Mouse (Mus musculus): Measurements from ENCODE around the gene Slc15a1.

The Slc15a1 gene

DNA sequence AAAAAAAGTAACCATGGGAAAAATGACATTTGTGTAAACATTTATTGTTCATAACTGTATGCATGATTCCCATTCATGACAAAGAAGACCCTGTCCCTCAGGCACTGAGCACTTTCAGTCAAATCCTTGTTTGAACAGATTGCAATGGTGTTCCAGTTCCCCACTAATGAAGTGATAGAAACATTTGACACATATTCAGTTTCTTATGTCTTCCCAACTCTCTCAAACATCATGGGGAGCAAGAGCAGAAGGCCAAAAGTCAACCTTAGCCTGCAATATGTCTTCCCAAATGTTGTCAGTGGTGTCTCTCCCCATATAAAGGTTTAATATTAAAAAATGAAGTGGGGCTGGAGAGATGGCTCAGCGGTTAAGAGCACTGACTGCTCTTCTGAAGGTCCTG lies 19.3 kb downstream of the Slc15a1 start:
- DNase-seq: no peak

DNA sequence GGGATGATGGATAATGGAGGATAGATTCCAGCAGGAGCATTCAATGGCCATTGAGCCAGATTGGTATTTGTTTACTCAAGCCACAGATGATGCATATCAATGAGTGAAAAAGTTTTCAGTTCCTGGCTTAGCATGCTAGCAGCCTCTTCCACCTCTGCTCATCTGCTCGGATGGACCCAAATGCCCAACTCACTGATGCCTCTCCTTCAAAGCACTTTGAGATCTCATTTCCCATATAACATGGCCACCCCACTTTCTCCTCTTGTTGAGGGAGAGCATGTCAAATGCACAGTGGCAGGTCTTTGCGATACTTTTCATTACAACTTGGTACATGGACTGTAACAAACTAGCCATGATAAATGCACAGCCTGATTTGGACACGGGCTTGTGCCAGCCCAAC lies 20.6 kb downstream of the Slc15a1 start:
- DNase-seq: no peak

DNA sequence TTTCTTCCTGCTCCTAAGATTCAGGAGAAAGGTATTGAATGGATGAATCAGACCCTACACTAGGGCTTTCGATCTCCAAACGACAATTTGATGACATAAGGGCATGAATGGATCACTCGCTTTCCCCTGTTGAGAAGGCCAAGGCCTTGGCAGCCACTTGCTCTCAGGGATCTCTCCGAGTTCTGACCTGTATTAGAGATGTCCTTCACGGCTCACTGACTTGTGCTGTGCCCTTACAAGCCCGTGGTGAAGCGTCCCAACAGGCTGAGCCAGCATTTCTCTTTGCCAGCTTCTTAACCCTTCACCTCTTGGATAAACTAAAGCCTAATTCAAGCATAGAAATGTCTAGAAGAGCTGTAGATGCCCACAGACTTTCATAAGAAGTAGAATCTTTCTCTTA lies 22.9 kb downstream of the Slc15a1 start:
- no peak for DNase-seq

DNA sequence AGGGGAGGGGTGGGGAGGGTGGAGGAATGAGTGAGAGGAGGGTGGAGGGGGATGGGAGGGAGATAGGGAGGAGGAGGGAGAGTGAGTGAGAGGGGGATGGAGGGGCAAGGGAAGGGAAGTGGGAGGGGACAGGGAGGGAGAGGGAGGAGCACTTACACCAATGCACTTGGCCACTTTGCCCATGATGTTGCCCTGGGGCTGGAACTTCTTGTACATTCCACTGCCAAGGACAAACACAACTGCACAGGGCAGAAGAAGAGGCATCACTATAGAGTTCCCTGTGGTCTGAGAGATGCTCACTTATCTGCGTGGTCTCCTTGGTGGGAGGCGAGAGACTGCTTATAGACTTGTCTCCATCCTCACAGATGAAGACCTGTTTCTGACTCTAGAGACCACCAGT lies 23.5 kb downstream of the Slc15a1 start:
- DNase-seq: no peak

DNA sequence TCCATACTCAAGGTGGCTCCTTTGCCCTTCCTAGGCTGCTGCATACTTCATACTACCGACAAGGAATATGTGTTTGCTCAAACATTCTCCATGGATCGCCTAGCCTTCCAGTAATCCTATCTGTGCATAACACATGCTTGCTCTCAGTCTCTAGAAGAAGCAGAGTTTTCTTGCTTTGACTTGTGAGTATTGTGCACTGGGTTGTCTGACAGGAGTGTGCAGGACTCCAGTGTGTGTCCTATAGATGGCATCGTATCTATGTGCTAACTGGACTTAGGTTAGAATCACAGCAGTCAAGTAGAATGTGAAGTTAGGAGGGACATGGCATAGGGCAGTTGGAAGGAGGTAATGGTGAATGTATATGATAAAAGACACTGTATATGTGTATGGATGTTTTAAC lies 26.0 kb downstream of the Slc15a1 start:
- DNase-seq: no peak

DNA sequence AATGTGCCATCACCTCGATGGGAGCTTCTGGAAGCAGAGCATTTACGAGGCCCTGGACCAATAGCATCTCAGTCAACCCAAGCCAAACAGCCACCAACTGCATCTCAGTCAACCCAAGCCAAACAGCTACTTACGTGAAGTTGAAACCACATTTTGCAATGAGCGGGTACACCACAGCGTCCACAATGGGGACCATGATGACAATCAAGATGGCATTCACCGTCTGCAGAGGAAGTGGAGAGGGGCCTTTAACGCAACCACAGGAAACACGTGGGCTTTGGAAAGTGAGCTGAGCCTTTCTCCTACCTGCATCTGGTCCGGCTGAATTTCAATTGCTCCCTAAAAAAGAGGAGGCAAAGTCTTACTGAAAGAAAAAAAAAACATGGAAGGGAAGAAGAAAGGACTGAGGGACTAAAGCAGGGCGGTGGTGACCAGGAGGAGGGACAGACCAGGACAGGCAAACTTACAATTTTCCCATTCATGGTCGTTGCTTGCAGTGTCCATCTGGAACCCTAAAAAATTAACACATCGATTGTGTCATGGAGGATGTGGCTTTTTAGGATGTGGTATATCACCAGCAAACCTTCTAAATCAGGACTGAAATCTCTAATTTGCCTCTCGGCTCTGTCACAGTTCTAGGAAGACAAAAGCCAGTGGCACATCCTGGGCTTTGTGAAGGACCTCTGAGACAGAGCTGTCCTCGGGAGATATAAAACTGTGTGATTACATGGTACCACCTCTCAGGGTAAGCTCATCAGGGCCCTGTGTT lies 26.9 kb downstream of the Slc15a1 start:
- DNase-seq: no peak

DNA sequence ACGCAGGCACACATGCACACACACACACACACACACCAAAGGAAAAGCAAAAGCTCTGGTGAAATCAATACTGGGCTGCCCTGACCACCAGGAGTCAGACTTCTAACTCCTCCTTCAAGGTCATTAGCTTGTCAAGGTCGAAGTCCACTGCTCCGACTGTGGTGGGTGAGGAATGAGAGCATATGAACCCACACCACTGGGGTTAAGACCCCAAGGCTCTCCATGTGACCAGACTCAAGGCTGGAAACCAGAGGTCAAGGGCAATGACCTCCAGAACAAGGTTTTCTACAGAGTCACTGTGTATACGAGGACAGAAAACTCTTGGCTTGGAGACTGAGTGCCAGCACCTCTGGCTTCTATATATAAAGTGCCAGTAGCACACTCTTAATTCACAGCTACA lies 31.2 kb downstream of the Slc15a1 start:
- no peak for DNase-seq

DNA sequence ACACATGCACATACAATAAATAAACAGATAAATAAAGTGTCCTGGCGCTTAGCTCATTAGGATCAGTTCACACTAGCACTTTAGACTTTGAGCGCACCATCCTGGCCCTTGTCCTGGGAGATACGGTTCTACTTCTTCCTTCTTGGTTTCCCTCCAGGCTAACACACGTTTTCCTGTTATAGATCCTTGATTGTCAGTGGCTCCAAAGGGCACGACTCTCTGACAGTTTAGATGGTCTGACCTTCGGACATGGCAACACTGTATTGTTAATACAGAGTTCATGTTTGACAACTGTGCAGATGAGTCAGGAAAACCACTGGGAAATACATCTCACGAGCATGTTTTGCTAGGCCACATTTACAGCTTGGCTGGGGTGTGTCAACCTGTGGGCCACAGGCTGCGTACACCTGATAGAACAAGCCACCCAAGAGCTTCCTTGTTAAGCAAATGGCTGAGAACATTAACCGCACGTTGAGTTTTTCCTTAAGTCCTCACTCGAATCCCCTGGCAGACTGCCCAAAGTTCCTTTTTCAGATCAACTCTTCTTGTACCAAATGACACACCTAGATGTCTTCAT lies 33.4 kb downstream of the Slc15a1 start:
- no peak for DNase-seq

DNA sequence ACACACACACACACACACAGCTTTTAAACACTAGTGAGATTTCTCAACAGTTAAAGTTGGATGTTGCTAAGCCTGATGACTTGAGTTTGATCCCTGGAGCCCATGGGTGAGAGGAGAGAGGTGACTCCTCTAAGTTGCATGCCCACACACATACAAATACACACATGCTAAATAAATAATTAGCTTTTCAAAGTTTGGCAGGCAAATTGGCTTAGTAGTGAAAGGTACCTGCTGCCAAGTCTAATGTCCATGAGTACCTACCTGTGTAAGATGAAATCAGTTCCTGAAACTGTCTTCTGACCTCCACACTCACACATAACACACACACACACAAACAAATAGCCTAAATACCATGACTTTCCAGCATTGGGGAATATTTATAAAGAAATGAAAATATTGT lies 35.5 kb downstream of the Slc15a1 start:
- no peak for DNase-seq

DNA sequence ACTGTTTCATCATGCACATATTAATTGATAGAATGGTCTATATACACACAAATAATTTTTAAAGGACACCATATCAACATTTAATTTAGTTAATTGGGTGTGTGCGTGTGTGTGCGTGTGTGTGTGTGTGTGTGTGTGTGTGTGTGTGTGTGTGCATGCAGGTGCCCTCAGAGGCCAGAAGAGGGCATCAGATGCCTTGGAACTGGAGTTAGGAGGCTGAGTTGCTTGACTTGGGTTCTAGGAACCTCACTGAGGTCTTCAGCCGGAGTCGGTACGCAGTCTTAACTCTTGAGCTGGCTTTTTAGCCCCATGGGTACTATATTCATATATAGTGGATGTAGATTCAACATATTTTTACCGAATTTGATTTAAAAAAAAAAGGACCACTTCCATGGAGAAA lies 37.4 kb downstream of the Slc15a1 start:
- no peak for DNase-seq

DNA sequence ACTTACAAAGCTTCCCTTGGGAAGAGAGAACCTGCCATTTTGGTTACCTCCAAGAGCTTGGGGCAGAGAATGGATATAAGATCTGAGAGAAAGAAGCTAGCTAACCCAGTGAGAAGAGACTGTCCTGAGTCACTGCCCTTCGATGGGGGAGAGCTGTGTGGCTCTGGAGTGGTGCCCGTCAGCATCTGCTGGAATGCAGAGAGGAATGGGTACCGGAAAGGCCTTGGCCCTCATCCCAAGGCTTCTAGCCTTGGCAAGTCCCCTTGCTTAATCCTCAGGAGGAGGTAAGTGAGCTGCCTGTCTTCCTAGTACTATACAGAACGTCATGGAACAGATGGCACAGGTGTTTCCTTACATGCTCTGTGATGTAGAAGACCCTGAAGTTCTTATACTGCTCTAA lies 38.6 kb downstream of the Slc15a1 start:
- DNase-seq: peak; percentile 15 to 24

DNA sequence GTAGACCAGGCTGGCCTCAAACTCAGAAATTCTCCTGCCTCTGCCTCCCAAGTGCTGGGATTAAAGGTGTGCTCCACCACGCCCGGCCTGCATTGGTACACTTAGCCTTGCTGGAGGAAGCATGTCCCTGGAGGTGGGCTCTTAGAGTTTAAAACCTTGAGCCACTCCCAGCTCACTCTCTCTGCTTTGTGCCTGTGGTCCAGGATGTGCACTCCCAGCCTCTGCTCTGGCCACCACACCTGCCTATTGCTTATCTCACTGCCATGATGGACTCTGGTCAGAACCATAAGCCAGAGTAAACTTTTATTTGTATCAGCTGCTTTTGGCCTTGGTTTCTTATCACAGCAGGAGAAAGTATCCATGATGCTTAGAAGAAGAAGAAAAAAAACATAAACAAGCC lies 40.7 kb downstream of the Slc15a1 start:
- no peak for DNase-seq

DNA sequence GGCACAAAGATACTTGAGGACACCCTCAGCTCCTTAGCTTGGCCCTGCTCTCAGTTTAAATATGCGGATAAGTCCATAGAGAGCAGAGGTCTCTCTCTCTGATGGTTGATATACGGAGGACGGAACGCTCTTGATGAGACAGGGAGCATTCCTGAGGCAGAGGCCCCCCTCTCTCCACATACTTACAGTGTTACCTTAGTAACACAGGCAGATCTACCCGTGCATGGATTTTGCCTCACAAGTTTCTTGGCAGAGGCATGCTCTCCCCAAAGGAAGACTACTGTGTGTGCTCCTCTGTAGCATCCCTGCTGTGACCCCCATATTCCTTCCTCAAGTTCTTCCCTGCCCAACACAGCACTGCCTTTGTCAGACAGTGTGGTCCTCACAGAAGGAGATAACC lies 42.3 kb downstream of the Slc15a1 start:
- DNase-seq: no peak

DNA sequence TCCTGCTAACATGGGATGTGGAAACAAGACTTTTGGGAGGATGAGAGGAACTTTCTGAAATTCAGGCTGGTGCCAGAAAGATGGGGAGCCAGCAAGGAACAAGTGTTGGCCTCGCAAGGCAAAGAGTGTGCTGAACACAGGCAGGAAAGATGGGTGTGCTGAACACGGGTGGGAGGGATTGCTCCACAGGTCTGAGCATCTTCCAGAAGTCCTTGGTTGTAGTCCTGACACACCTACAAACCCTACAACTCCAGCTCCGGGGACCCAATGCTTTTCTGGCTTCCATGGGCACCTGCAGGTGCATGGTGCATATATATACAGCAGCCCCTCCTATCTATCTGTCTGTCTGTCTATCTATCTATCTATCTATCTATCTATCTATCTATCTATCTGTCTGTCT lies 44.1 kb downstream of the Slc15a1 start:
- DNase-seq: no peak

DNA sequence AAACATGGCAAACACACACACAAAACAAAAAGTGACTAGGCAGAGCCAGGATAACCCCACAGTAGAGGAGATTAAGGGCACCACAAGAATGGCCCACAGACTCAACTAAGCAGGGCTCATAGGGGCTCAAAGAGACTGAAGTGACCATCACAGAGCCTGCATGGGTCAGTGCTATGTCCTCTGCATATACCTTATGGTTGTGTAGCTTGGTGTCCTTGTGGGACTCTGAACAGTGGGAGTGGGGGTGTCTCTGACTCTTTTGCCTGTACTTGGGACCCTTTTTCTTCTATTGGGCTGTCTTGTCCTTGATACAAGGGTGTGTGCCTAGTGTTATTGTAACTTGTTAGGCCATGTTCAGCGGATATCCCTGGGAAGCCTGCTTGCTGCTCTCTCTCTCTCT lies 46.5 kb downstream of the Slc15a1 start:
- no peak for DNase-seq

DNA sequence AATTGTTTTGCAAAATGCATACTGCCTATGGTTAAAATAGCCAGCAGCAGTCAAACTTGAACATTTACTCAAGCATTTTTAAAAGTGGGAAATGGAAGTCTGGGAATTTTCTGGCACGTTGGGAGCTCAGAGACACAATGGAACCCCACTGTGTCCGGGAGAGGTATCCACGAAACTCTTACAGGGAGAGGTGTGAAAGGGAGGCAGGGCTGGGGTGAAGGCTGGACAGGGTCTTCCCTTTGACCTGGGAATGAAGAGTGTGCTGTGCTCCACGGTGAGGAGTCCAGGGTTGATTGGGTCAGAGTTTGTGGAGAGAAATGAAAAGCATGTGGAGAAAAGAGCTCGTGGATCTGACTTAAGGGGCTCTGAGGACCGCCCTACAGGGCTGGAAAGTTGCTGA lies 47.5 kb downstream of the Slc15a1 start:
- no peak for DNase-seq

DNA sequence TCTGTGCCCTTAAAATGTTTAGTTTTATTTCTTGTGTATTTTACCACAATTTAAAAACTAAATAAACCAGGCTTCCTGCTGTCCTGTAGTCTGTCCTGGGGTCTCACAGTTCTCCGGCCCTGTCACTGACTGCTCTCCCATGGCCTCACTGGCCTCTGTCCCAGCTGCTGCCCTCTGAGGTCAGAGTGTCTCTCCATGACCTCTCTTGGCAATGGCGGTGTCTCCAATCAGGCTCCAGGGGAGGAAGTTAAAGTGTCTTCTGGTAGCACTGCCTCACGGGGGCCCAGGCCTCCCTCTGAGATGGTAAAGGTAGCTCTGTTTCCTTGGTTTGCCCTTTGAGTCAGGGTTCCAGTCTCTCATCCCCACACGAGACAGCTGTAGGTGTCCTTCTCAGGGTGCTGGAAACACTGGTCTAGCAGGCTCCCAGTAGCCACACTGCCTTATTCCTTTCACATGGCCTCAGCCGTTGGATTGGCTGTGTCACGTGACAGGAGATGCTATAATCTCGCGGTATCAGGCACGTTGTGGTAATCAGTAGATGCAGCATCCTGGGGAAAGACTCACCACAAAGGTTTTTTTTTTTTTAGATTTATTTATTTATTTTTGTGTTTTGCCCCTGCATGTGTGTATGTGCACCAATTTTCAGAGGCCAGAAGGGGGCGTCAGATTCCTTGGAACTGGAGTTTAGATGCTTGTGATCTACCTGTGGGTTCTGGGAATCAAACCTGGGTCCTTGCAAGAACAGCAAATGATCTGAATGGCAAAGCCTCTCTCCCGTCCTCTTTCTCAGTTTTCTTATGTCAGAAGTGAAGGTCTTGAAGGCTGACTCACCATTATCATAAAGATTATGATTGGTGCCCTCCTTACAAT lies 48.4 kb downstream of the Slc15a1 start:
- DNase-seq: no peak

DNA sequence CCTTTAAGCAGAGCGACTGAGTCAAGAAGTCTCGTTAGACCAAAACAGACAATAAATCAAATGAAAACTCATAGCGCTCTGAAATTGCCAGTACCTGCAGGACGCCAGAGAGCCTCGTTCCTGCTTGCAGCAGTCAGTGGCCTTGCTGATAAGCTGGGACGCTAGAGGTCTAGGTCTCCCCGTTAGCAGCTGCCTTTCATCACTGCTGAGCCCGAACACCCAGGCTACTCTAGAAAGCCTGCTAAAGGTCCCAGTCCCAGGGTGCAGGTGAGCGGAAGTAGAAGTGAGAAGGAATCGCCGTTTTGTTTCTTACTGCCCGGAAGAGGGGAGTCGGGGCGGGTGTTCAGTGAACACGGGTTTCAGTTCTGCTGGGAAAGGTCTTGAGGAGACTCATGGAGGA lies 49.1 kb downstream of the Slc15a1 start:
- DNase-seq: no peak

DNA sequence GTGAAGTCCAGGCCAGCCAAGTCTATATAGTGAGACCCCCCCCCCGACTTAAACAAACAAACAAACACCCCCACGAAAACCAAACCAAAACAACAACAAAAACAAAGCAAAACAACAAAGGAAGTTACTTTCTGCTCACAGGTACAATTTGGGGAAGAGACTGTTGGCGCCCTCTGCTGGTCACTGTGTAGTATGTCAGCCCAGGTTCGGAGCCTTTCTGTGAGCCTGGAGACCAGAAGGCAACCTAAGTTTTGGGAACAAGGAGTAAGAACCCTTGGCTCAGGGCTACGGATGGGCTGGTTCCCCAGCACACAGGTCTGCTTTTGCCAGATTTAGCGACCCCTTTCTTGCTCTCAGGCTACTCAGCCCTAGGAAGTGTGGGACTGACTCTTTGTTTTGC lies 49.5 kb downstream of the Slc15a1 start:
- DNase-seq: peak; percentile 76

DNA sequence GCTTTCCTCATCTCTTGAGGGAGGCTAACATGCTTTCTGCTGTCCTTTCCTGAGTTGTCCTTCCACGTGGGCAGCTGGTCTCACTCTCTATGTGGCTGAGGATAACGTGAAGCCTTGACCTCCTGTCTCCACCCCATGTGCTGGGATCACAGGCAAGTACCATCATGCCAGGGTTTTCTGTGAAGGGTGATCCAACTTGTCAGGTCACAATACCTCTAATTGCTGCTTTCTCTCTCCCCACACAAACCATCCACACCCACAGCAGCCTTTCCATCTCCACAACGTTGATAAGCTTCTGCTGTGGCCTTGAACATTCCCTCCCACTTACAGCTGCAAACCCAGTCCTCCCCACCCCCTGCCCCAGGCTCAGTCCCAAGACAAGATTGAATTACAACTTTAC lies 51.9 kb downstream of the Slc15a1 start:
- no peak for DNase-seq

DNA sequence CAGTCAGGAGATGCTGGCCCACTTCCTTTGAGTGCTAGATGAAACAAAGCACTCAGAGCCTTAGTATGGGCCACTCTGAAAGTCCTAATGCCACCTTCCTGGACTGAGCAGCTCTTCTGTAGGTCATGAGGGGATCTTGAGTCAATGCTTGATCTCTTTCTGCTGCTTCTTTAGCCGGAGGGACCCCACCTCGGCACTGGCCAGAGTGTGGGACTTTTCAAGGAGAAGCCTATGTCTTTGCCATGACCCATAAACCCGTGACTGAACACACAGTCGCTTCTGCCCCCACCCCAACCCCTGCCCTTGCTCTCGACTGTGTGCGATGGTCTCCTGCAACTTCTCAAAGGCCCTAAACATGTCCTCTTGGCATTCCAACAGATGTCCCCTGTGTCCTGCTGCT lies 52.8 kb downstream of the Slc15a1 start:
- no peak for DNase-seq

DNA sequence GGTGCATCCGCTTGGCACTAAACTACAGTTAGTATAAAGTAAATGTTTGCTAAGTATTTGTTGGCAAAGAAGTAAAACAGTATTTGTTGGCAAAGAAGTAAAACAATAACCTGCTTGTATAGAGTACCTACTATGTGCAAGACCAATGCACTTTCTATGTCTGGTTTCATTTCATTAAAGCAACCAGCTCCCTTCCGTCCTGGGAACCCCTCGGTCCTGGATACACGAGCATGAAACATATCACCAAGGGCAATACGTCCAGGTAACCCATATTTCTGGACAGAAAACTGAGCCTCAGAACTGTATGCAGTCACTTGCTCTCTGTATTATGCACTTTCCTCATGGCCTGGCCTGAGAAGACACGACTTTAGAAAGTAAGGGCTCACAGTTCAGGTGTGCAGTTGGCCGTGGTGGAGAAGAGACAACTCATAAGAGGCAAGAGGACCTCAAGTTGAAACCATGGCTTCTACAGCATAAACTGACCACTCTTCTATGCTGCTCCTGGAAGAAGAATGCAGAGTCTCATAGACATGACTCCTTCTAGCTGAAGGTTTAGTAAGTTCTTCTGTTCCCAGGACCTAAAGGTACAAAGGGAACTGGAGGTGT lies 53.5 kb downstream of the Slc15a1 start:
- no peak for DNase-seq
